Mouse (Mus musculus) kidney, adult 2 months (tissue): ENCODE measurements around the gene Adamts3.

Source experiments
- CTCF ChIP-seq: fragments of 200-500 bp; conservative IDR thresholded peaks from 2 replicates; pipeline ENCODE4 v1.5.1; 2011; ENCODE audit warnings: low read depth, mild to moderate bottlenecking, control low read depth, low read length, moderate library complexity, mixed read lengths; ENCODE audit not compliant: insufficient read depth, insufficient read length
- POLR2A ChIP-seq: fragments of 200-500 bp; IDR thresholded peaks from one replicate; pipeline ENCODE4 v1.6.1; 2011; ENCODE audit warnings: low read depth, low read length, control low read depth

DNA sequence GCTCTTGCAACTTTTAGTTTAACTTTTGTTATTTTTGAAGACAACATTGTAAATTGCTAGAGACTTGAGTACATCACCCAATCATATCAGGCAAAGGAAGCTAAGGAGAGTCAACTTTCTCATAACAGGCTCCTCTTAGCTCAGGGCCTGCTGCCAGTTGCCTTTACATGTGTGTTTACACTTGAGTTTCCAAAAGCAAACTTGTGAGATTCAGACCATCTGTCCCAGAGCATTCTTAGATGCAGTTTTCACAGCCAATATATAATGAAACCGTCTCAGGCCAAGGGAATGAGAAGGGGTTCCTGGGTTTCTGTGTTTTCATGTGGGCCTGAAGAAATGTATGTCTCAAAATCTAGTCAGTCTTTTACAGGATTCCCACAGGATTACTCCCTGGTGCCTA lies 251.5 kb downstream of the Adamts3 start:
- TF ChIP-seq CTCF (no peak), POLR2A (no peak)
